Mouse (Mus musculus) heart, embryonic 11.5 days (tissue): ENCODE data around the gene Fbxl19. TPM values are rescaled to one million over a fixed set of nuclear protein-coding genes. Genes with fewer than 3 reads are reported as not detected.
"Not testable (repeated sequence)": the region's sequence is repeated elsewhere in the genome, so short reads cannot be mapped to it uniquely, and the experiment has no call there.

ENCODE experiments used
- ATAC-seq: fragments of 200-750 bp; cut with Nextera tagmentation; replicated peaks from 2 replicates; pipeline ENCODE4 v1.8.0; 2017; ENCODE audit warnings: moderate library complexity; ENCODE audit not compliant: insufficient number of reproducible peaks, low FRiP score, low TSS enrichment
- H3K27ac ChIP-seq: fragments of 300-500 bp; sonication (generic); 2 replicates; pipeline ENCODE4 v1.5.1; 2014; ENCODE audit warnings: mild to moderate bottlenecking, low read depth, low read length
- H3K27me3 ChIP-seq: fragments of 300-500 bp; sonication (generic); 2 replicates; pipeline ENCODE4 v1.6.1; 2014; ENCODE audit warnings: mild to moderate bottlenecking, low read length, mixed read lengths; ENCODE audit not compliant: control insufficient read depth, insufficient read depth
- H3K36me3 ChIP-seq: fragments of 300-500 bp; sonication (generic); 2 replicates; pipeline ENCODE4 v1.6.1; 2014; ENCODE audit warnings: mild to moderate bottlenecking, low read length, moderate library complexity, mixed read lengths; ENCODE audit not compliant: control insufficient read depth, insufficient read depth
- H3K4me1 ChIP-seq: fragments of 300-500 bp; sonication (generic); 2 replicates; pipeline ENCODE4 v1.6.1; 2014; ENCODE audit warnings: low read length; ENCODE audit not compliant: control insufficient read depth, insufficient read depth
- H3K4me2 ChIP-seq: fragments of 300-500 bp; sonication (generic); 2 replicates; pipeline ENCODE4 v1.6.1; 2014; ENCODE audit warnings: mild to moderate bottlenecking, moderate library complexity
- H3K4me3 ChIP-seq: fragments of 300-500 bp; sonication (generic); 2 replicates; pipeline ENCODE4 v1.5.1; 2014; ENCODE audit warnings: low read depth, low read length
- H3K9ac ChIP-seq: fragments of 300-500 bp; sonication (generic); 2 replicates; pipeline ENCODE4 v1.6.1; 2014; ENCODE audit warnings: mild to moderate bottlenecking, low read depth, low read length, moderate library complexity
- H3K9me3 ChIP-seq: fragments of 300-500 bp; sonication (generic); replicated peaks from 2 replicates; pipeline ENCODE4 v1.6.1; 2016; ENCODE audit warnings: low read length; ENCODE audit not compliant: control insufficient read depth
- WGBS: fragments of 180-500 bp; shearing (Covaris S2); extraction: QIAGEN DNeasy Blood & Tissue Kit; methylation state at CpG from one replicate; pipeline ENCODE4 v1.1.7; 2014; ENCODE audit not compliant: insufficient replicate concordance; 5-methylcytosine and 5-hydroxymethylcytosine counted together
- polyA plus RNA-seq: library from polyadenylated mRNA; unstranded; fragments of >200 nt; fragmentation: Nextera tagmentation; extraction: Ambion mirVana; gene quantifications from 2 replicates; pipeline ENCODE4 v1.2.1, GENCODE M21; 2014

The Fbxl19 gene
- polyA plus RNA-seq, 1 experiment from 2014 or later = 3.3 TPM

DNA sequence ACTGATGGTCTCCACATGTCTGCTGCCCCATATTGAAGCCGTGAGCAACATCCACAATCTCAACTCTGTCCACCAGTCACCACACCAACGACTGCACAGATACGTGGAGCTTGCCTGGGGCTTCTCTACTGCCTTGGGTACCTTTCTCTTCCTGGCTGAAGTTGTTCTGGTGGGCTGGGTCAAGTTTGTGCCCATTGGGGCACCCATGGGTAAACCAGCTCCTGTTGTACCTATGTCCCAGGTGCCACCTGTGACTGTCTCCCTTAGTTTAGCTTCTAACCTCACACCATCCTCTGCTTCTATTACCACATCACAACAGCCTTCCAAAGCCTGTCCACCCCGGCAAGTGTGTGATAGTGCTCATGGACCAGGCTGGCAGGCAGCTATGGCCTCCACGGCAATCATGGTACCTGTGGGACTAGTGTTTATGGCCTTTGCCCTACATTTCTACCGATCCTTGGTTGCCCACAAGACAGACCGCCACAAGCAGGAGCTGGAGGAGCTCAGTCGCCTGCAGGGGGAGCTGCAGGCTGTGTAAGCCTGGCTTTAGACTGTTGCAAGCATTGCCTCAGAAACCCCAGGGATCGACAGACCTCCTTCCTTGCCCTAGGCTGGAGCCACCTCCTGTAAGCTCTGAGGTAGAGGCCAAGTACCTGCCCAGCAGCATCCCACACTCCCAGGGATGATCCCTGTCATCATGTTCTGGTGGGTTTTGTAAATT lies 29.5 kb downstream of the Fbxl19 start:
- Histone ChIP-seq H3K4me1 (peaks cover 30% of the 10 kb centered on the region), H3K27me3 (no peaks in the 10 kb centered on the region), H3K36me3 (no peaks in the 10 kb centered on the region; the same call in 1 of the 2 replicates), H3K9ac (no peak overlapping the region), H3K4me3 (no peak overlapping the region), H3K4me2 (no peak overlapping the region), H3K9me3 (no peaks in the 10 kb centered on the region), H3K27ac (no peak overlapping the region)
- WGBS = 41% methylated on average over 9 of the region's 9 CpGs
- ATAC-seq = no peak

DNA sequence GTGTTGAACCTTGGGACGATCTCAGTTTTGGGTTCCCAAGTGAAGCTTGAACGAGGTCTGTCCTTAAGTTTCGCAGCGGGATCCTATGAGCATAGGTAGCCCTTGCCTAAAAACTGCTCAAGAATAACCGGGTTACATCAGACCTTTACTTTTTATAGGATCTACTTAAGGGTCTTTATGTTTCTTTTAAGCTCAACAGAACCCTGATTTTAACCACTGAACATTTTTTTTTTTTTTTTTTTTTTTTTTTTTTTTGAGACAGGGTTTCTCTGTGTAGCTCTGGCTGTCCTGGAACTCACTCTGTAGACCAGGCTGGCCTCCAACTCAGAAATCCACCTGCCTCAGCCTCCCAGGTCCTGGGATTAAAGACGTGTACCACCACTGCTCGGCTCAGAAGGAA lies 31.5 kb downstream of the Fbxl19 start:
- not testable (repeated sequence) for H3K27me3 ChIP-seq, ATAC-seq, H3K9me3 ChIP-seq, H3K36me3 ChIP-seq
- Histone ChIP-seq H3K9ac (peak overlapping the region; percentile 88), H3K27ac (peak overlapping the region; percentile 99), H3K4me2 (peak overlapping the region; percentile 84), H3K4me1 (peaks cover 13% of the 10 kb centered on the region), H3K4me3 (peak overlapping the region; percentile 93)
- 74% methylated on average over 7 of the region's 7 CpGs for WGBS

- peak within 1 kb of the TSS; percentile 84 for H3K4me2 ChIP-seq
- 0 out of 2 replicates have a peak, but pooled peaks cover 11% of the 10 kb centered on the region for H3K4me1 ChIP-seq
- H3K27ac ChIP-seq = peak within 1 kb of the TSS; percentile 99
- H3K27me3 ChIP-seq = no peaks in the 10 kb centered on the region
- no peaks in the 10 kb centered on the region for H3K9me3 ChIP-seq
- peaks cover 12% of the 10 kb centered on the region for H3K36me3 ChIP-seq
- peak within 1 kb of the TSS; percentile 93 for H3K4me3 ChIP-seq
- H3K9ac ChIP-seq = peak within 1 kb of the TSS; percentile 88
- ATAC-seq = peak; percentile 50; the same call in 1 of the 2 replicates
- under 1% methylated on average over 23 of the region's 23 CpGs for WGBS
Observed at GRCm38 (mm10) chr7:127776426-127776825, 32.1 kb downstream of the Fbxl19 start, which contains the start of gene Setd1a. TSS of gene Setd1a (plus strand) at chr7:127776670.

DNA sequence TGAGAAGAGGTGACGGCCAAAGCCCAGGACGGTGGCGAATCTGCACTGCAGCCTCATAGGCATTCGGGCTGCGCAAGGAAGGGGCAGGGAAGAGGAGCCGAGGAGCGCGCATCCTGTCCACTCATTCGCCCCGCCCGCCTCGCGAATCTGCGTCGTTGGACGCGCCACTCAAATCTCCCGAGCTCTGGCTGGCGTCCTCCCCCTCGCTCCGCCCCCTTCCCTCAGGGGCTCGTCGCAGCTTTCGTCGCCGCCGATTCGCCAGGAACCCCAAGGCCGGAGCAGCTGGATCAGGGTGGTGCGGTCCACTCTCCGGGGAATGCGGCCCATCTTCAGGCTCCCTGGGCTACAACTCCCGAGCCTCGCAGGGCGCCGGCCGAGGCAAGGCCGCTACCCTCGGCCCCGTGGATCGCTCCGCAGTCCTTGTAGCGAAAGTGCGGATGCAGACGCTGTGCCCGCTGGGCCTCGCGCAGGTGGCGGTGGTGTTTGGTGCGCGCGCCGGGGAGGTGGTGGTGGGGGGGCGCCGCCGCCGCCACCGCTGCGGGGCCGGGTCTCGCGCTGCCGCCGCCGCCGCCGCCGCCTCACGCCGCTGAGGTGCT lies 32.6 kb downstream of the Fbxl19 start:
- no peaks in the 10 kb centered on the region for H3K9me3 ChIP-seq
- H3K9ac ChIP-seq = peak overlapping the region; percentile 88
- peak overlapping the region; percentile 93 for H3K4me3 ChIP-seq
- ATAC-seq = peak; percentile 88
- peak overlapping the region; percentile 99 for H3K27ac ChIP-seq
- WGBS = under 1% methylated on average over 68 of the region's 70 CpGs
- H3K36me3 ChIP-seq = peaks cover 12% of the 10 kb centered on the region
- 0 out of 2 replicates have a peak, but pooled peaks cover 11% of the 10 kb centered on the region for H3K4me1 ChIP-seq
- peak overlapping the region; percentile 84 for H3K4me2 ChIP-seq
- H3K27me3 ChIP-seq = no peaks in the 10 kb centered on the region

DNA sequence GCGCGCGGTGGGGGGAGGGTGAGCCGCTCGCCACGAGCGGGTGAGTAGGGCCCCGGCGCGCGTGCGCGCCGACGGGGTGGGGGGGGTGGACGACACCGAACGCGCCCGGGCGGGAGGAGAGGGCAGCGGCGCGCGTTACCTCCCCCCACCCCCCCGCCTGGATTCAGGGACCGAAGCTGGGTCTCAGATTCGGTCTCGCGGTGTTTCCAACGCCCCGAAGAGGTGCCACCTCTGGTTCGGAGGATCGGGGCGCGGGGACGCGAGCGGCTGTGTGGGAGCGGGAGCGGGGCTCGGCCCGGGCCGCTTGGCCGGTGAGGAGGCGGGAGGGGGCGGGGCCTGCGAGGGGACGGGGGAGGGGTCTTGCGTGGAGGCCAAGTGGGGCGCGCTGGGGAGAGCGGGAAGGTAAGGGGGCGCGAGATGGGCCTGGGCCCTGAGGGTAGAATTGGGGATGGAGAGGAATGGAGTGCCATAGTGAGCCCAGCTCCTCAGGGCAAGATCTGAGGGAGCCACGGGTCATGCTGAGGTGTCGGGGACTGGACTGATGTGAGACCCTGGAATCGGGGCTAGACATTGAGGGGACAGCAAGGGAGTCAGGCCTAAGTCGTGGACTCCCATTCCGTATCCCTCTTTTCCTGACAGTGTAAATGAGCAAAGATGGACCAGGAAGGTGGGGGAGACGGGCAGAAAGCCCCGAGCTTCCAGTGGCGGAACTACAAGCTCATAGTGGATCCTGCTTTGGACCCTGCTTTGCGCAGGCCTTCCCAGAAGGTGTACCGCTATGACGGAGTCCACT lies 33.3 kb downstream of the Fbxl19 start:
- Histone ChIP-seq H3K4me2 (peak overlapping the region; percentile 84), H3K27me3 (no peaks in the 10 kb centered on the region), H3K4me1 (0 out of 2 replicates have a peak, but pooled peaks cover 11% of the 10 kb centered on the region), H3K36me3 (peaks cover 14% of the 10 kb centered on the region), H3K4me3 (peak overlapping the region; percentile 93), H3K9me3 (no peaks in the 10 kb centered on the region), H3K27ac (peak overlapping the region; percentile 99), H3K9ac (peak overlapping the region; percentile 88)
- ATAC-seq = peak; percentile 58
- WGBS = 3% methylated on average over 53 of the region's 66 CpGs

GRCm38 (mm10) chr7:127778350-127778749 lies 34.0 kb downstream of the Fbxl19 start:
- Histone ChIP-seq H3K4me3 (peak overlapping the region; percentile 93), H3K27ac (no peak overlapping the region), H3K9me3 (no peaks in the 10 kb centered on the region), H3K27me3 (no peaks in the 10 kb centered on the region), H3K4me1 (0 out of 2 replicates have a peak, but pooled peaks cover 11% of the 10 kb centered on the region), H3K36me3 (peaks cover 15% of the 10 kb centered on the region), H3K4me2 (peak overlapping the region; percentile 84), H3K9ac (peak overlapping the region; percentile 88)
- no peak for ATAC-seq
- 69% methylated on average over 4 of the region's 4 CpGs for WGBS

DNA sequence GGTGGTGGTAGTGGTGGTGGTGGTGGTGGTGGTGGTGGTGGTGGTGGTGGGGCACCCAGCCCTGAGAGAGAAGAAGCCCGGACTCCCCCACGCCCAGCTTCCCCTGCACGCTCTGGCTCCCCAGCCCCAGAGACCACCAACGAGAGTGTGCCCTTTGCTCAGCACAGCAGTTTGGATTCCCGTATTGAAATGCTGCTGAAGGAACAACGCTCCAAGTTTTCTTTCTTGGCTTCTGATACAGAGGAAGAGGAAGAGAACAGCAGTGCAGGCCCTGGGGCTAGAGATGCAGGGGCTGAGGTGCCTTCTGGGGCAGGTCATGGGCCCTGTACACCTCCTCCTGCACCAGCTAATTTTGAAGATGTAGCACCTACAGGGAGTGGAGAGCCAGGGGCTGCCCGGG lies 41.0 kb downstream of the Fbxl19 start, which contains the start of gene Gm49388:
Gene Gm49388 (plus strand): TSS at position 301 of the 400 bp plus-strand sequence.
- Histone ChIP-seq H3K9ac (no peak within 1 kb of the TSS), H3K9me3 (no peaks in the 10 kb centered on the region), H3K4me3 (no peak within 1 kb of the TSS), H3K4me1 (no peaks in the 10 kb centered on the region), H3K27ac (no peak within 1 kb of the TSS), H3K4me2 (no peak within 1 kb of the TSS), H3K27me3 (no peaks in the 10 kb centered on the region), H3K36me3 (peaks cover 43% of the 10 kb centered on the region)
- WGBS = over 99% methylated on average over 7 of the region's 7 CpGs
- ATAC-seq = no peak

- H3K9me3 ChIP-seq = no peaks in the 10 kb centered on the region
- H3K4me3 ChIP-seq = no peak overlapping the region
- H3K27ac ChIP-seq = no peak overlapping the region
- peaks cover 3% of the 10 kb centered on the region; the same call in 1 of the 2 replicates for H3K4me1 ChIP-seq
- no peak for ATAC-seq
- WGBS = 90% methylated on average over 23 of the region's 23 CpGs
- H3K9ac ChIP-seq = no peak overlapping the region
- no peaks in the 10 kb centered on the region for H3K27me3 ChIP-seq
- no peak overlapping the region for H3K4me2 ChIP-seq
- peaks cover 35% of the 10 kb centered on the region for H3K36me3 ChIP-seq
Observed at GRCm38 (mm10) chr7:127797076-127797845, 52.9 kb downstream of the Fbxl19 start.
